Mouse (Mus musculus) liver, embryonic 14.5 days (tissue): ENCODE results near the gene Avpi1.

Experiments used
- CTCF ChIP-seq: IDR thresholded peaks from 2 replicates; pipeline ENCODE4 v1.5.1; 2016; ENCODE audit warnings: antibody characterized with exemption, low read depth, control low read depth
- EP300 ChIP-seq: IDR thresholded peaks from 2 replicates; pipeline ENCODE4 v1.6.1; 2016; ENCODE audit warnings: antibody characterized with exemption, low read depth

- peak; percentile 37 for TF ChIP-seq CTCF
- no peak for TF ChIP-seq EP300
Measured at GRCm38 (mm10) chr19:42089103-42089747, 39.6 kb downstream of the Avpi1 start.
